Mouse (Mus musculus) CH12.LX (cell line): Measurements from ENCODE around the gene Mettl7b. TPM values are rescaled to one million over a fixed set of nuclear protein-coding genes. Genes with fewer than 3 reads are reported as not detected.

Experiments used
- DNase-seq: peaks from one replicate; pipeline ENCODE4 v3.0.0-alpha.2; 2013; ENCODE audit errors: extremely low read depth
- H3K27ac ChIP-seq: 2 replicates; pipeline ENCODE4 v1.5.1; 2012; ENCODE audit warnings: low read depth, mild to moderate bottlenecking, control low read depth, moderate library complexity; ENCODE audit not compliant: insufficient read depth
- H3K27me3 ChIP-seq: replicated peaks from 2 replicates; pipeline ENCODE3; 2012; ENCODE audit warnings: inconsistent platforms
- H3K36me3 ChIP-seq, 2 experiments: replicated peaks in 1 of 2; 2 replicates each; pipeline versions ENCODE3 to v1.6.1; 2012; ENCODE audit warnings: inconsistent platforms in 1 of 2, low read length in 1 of 2, mild to moderate bottlenecking in 1 of 2, mixed read lengths in 1 of 2, moderate library complexity in 1 of 2; ENCODE audit not compliant: control insufficient read depth in 1 of 2, insufficient read depth in 1 of 2
- H3K4me1 ChIP-seq, 2 experiments: 2 replicates each; pipeline ENCODE4 v1.6.1; 2012; ENCODE audit warnings: inconsistent platforms in 1 of 2, moderate library complexity in 1 of 2; ENCODE audit not compliant: insufficient read depth in 2 of 2, control insufficient read depth in 1 of 2
- H3K4me2 ChIP-seq: 2 replicates; pipeline ENCODE4 v1.6.1; 2012; ENCODE audit warnings: low read depth, mild to moderate bottlenecking, control low read depth; ENCODE audit not compliant: poor library complexity, insufficient read depth, severe bottlenecking
- H3K4me3 ChIP-seq, 3 experiments: fragments of 150-350 bp in 1 of 3; sonication (generic) in 1 of 3; replicated peaks in 1 of 3; 2 replicates each; pipeline versions ENCODE3 to v1.5.1; 2011 to 2012; ENCODE audit warnings: low read depth in 2 of 3, low read length in 2 of 3, mild to moderate bottlenecking in 2 of 3, moderate library complexity in 2 of 3, control low read depth in 1 of 3, improper control_type of control experiment in 1 of 3, inconsistent platforms in 1 of 3, mixed read lengths in 1 of 3; ENCODE audit not compliant: poor library complexity in 1 of 3
- H3K79me2 ChIP-seq: replicated peaks from 2 replicates; pipeline ENCODE4 v1.6.1; 2012; ENCODE audit warnings: mild to moderate bottlenecking, moderate library complexity; ENCODE audit not compliant: control insufficient read depth, poor library complexity, insufficient read depth, severe bottlenecking; ENCODE audit errors: extremely low read depth
- H3K9ac ChIP-seq: 2 replicates; pipeline ENCODE4 v1.6.1; 2012; ENCODE audit warnings: low read depth, mild to moderate bottlenecking, control low read depth, moderate library complexity; ENCODE audit not compliant: insufficient read depth
- H3K9me3 ChIP-seq: replicated peaks from 2 replicates; pipeline ENCODE3; 2012; ENCODE audit warnings: low read length, inconsistent platforms, mixed read lengths
- BHLHE40 ChIP-seq: IDR thresholded peaks from 2 replicates; pipeline ENCODE4 v1.6.1; 2011; ENCODE audit warnings: mild to moderate bottlenecking, low read depth, low read length, improper control_type of control experiment
- CHD1 ChIP-seq: IDR thresholded peaks from 2 replicates; pipeline ENCODE4 v1.6.1; 2012; ENCODE audit warnings: low read depth, low read length, improper control_type of control experiment, inconsistent platforms
- CHD2 ChIP-seq: IDR thresholded peaks from 2 replicates; pipeline ENCODE4 v1.6.1; 2011; ENCODE audit warnings: low read length, improper control_type of control experiment
- CTCF ChIP-seq, 2 experiments: IDR thresholded peaks in 1 of 2; conservative IDR thresholded peaks in 1 of 2; 2 replicates each; pipeline ENCODE4 v1.5.1; 2011 to 2012; ENCODE audit warnings: low read depth in 2 of 2, low read length in 2 of 2, improper control_type of control experiment in 1 of 2, inconsistent platforms in 1 of 2, mild to moderate bottlenecking in 1 of 2, moderate library complexity in 1 of 2
- E2F4 ChIP-seq: IDR thresholded peaks from 2 replicates; pipeline ENCODE4 v1.6.1; 2011; ENCODE audit warnings: low read depth, low read length, improper control_type of control experiment; ENCODE audit not compliant: insufficient replicate concordance
- ELF1 ChIP-seq: IDR thresholded peaks from 2 replicates; pipeline ENCODE4 v1.6.1; 2014; ENCODE audit warnings: low read depth, mild to moderate bottlenecking, inconsistent platforms, low read length, improper control_type of control experiment
- ETS1 ChIP-seq: conservative IDR thresholded peaks from 2 replicates; pipeline ENCODE4 v1.6.1; 2012; ENCODE audit warnings: low read depth, mild to moderate bottlenecking, inconsistent platforms, low read length, improper control_type of control experiment, moderate library complexity
- JUN ChIP-seq: IDR thresholded peaks from 2 replicates; pipeline ENCODE4 v1.6.1; 2011; ENCODE audit warnings: low read depth, mild to moderate bottlenecking, low read length, improper control_type of control experiment, moderate library complexity; ENCODE audit not compliant: insufficient read depth
- MEF2A ChIP-seq: IDR thresholded peaks from 2 replicates; pipeline ENCODE4 v1.6.1; 2014; ENCODE audit warnings: low read depth, mild to moderate bottlenecking, inconsistent platforms, low read length, improper control_type of control experiment, borderline replicate concordance
- MXI1 ChIP-seq: IDR thresholded peaks from 2 replicates; pipeline ENCODE4 v1.6.1; 2011; ENCODE audit warnings: mild to moderate bottlenecking, low read depth, low read length, improper control_type of control experiment
- NELFE ChIP-seq: IDR thresholded peaks from 2 replicates; pipeline ENCODE4 v1.6.1; 2011; ENCODE audit warnings: low read depth, low read length, improper control_type of control experiment
- POLR2A ChIP-seq: IDR thresholded peaks from 2 replicates; pipeline ENCODE4 v1.6.1; 2011; ENCODE audit warnings: low read depth, mild to moderate bottlenecking, improper control_type of control experiment, low read length
- RAD21 ChIP-seq: IDR thresholded peaks from 2 replicates; pipeline ENCODE4 v1.6.1; 2011; ENCODE audit warnings: low read depth, mild to moderate bottlenecking, low read length, improper control_type of control experiment, moderate library complexity
- RCOR1 ChIP-seq: conservative IDR thresholded peaks from 2 replicates; pipeline ENCODE4 v1.6.1; 2012; ENCODE audit warnings: low read depth, mild to moderate bottlenecking, inconsistent platforms, low read length, improper control_type of control experiment
- SIN3A ChIP-seq: IDR thresholded peaks from 2 replicates; pipeline ENCODE4 v1.6.1; 2012; ENCODE audit warnings: low read length, improper control_type of control experiment, inconsistent platforms
- SMC3 ChIP-seq: IDR thresholded peaks from 2 replicates; pipeline ENCODE4 v1.6.1; 2011; ENCODE audit warnings: low read depth, low read length, improper control_type of control experiment
- TBP ChIP-seq: conservative IDR thresholded peaks from 2 replicates; pipeline ENCODE4 v1.6.1; 2011; ENCODE audit warnings: low read depth, low read length, improper control_type of control experiment
- UBTF ChIP-seq: IDR thresholded peaks from 2 replicates; pipeline ENCODE4 v1.6.1; 2012; ENCODE audit warnings: low read depth, mild to moderate bottlenecking, inconsistent platforms, low read length, improper control_type of control experiment, moderate library complexity
- USF2 ChIP-seq: conservative IDR thresholded peaks from 2 replicates; pipeline ENCODE4 v1.6.1; 2011; ENCODE audit warnings: low read depth, low read length, improper control_type of control experiment
- ZC3H11A ChIP-seq: IDR thresholded peaks from 2 replicates; pipeline ENCODE4 v1.6.1; 2012; ENCODE audit warnings: low read depth, mild to moderate bottlenecking, inconsistent platforms, low read length, improper control_type of control experiment
- ZMIZ1 ChIP-seq: IDR thresholded peaks from 2 replicates; pipeline ENCODE4 v1.6.1; 2012; ENCODE audit warnings: low read depth, mild to moderate bottlenecking, inconsistent platforms, low read length, improper control_type of control experiment
- ZNF384 ChIP-seq: IDR thresholded peaks from 2 replicates; pipeline ENCODE4 v1.6.1; 2012; ENCODE audit warnings: low read depth, low read length, improper control_type of control experiment, inconsistent platforms
- dilution Hi-C: fragments of 300-500 bp; cut with MboI; formaldehyde crosslinking; loops from 2 replicates; pipeline ENCODE4 v1.14.3; 2020; ENCODE audit warnings: low sequenced_read_pairs; ENCODE audit not compliant: extremely low pct_unique_long_range_greater_than_20kb, extremely low pct_ligation_motif_present
- in situ Hi-C: fragments of 300-500 bp; cut with MboI; formaldehyde crosslinking; loops from 3 replicates; pipeline ENCODE4 v1.14.3; 2019; ENCODE audit warnings: low sequenced_read_pairs, low pct_ligation_motif_present, low pct_unique_long_range_greater_than_20kb, mixed read lengths
- polyA plus RNA-seq: library from polyadenylated mRNA; unstranded; fragments of >175 nt; gene quantifications from 2 replicates; pipeline ENCODE4 v1.2.1, GENCODE M21; 2012; ENCODE audit warnings: low read depth; ENCODE audit not compliant: insufficient read length
- total RNA-seq, 2 experiments: library from RNA; depleted of rRNA; stranded (reverse); fragments of 300-350 nt in 1 of 2; fragments of >200 nt in 1 of 2; gene quantifications; 2 replicates each; pipeline ENCODE4 v1.2.3; 2012 to 2014

Mettl7b gene
- total and polyA plus RNA-seq, 3 experiments, result not detected

DNA sequence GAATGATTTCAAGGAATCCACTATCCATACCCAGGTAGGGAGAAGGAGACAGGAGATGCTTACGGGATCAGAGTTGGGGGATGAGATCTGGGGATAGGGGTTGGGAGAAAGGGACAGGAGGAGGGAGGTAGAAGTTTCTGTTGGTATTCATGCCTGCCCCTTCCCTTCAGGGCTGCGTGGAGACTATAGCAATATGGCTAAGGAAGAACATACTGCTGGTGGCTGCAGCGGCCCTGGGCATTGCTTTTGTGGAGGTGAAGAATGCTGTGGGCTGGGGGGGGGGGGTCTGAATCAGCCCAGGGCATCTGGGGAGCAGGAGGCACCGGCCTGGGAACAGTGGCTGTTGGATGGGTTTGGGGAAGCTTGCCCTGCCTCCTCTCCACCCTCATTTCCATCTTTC lies 48.5 kb downstream of the Mettl7b start:
- Histone ChIP-seq H3K4me2 (no peak overlapping the region), H3K27me3 (peaks cover 2% of the 10 kb centered on the region), H3K36me3 (peaks cover 0 to 8% of the 10 kb centered on the region in 2 experiments), H3K9me3 (no peaks in the 10 kb centered on the region), H3K27ac (no peak overlapping the region), H3K9ac (no peak overlapping the region), H3K79me2 (no peaks in the 10 kb centered on the region), H3K4me1 (0 out of 4 replicates have a peak, but pooled peaks cover 0 to 3% of the 10 kb centered on the region in 2 experiments), H3K4me3 (no peak overlapping the region)
- no peak for TF ChIP-seq JUN
- TF ChIP-seq ELF1, result no peak
- TF ChIP-seq BHLHE40, result no peak
- no peak for TF ChIP-seq MXI1
- no peak for DNase-seq
- dilution Hi-C loops, result no loop called here
- in situ Hi-C loops, result no loop called here

DNA sequence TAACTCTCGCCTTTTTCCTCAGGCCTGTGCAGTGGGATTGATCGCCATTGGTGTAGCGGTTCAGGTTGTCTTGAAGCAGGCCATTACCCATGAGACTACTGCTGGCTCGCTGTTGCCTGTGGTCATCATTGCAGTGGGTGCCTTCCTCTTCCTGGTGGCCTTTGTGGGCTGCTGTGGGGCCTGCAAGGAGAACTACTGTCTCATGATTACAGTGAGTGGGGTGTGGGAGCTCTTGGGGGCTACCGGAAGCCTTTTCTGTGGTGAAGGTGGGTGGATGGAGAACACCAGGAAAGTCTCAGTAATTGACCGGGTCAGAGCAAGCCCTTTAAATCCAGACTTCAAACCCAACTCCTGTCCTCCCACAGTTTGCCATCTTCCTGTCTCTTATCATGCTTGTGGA lies 49.4 kb downstream of the Mettl7b start:
- DNase-seq, result no peak
- no peak for TF ChIP-seq E2F4
- TF ChIP-seq ZNF384, result no peak
- no peak for TF ChIP-seq SMC3
- TF ChIP-seq CHD2, result no peak
- no peak for TF ChIP-seq CHD1
- TF ChIP-seq USF2, result no peak
- TF ChIP-seq UBTF, result no peak
- TF ChIP-seq ZC3H11A, result no peak
- no peak for TF ChIP-seq POLR2A
- TF ChIP-seq ZMIZ1, result no peak
- no peak for TF ChIP-seq TBP
- TF ChIP-seq CTCF (conservative IDR thresholded peaks at IDR 0.05 in 1 of 2, IDR thresholded peaks at IDR 0.05 in 1 of 2; ENCODE audit: low read depth in 2 of 2, low read length in 2 of 2), result no peak
- no peak for TF ChIP-seq RCOR1
- TF ChIP-seq MXI1, result no peak
- TF ChIP-seq MEF2A, result no peak
- TF ChIP-seq RAD21, result no peak
- no peak for TF ChIP-seq NELFE
- TF ChIP-seq ETS1, result no peak
- no peak for TF ChIP-seq SIN3A
- TF ChIP-seq, all 38 proteins: peak for 0
- in situ Hi-C loops (no loop called here), dilution Hi-C loops (no loop called here)
- Histone ChIP-seq H3K27me3 (peaks cover 2% of the 10 kb centered on the region), H3K9me3 (no peaks in the 10 kb centered on the region), H3K4me1 (0 out of 4 replicates have a peak, but pooled peaks cover 0 to 3% of the 10 kb centered on the region in 2 experiments), H3K4me3 (no peak overlapping the region), H3K79me2 (no peaks in the 10 kb centered on the region), H3K27ac (no peak overlapping the region), H3K4me2 (no peak overlapping the region), H3K9ac (no peak overlapping the region), H3K36me3 (peaks cover 0 to under 1% of the 10 kb centered on the region in 2 experiments)
